Mouse (Mus musculus): ENCODE data around the gene Tob2. TPM values are rescaled to one million over a fixed set of nuclear protein-coding genes. Genes with fewer than 3 reads are reported as not detected.
A peak's percentile ranks its signal among the peaks of the same experiment; 100 is the strongest.

Tob2 gene
- total RNA-seq, 2 experiments from 2014 or later, result 108 to 183 TPM

DNA sequence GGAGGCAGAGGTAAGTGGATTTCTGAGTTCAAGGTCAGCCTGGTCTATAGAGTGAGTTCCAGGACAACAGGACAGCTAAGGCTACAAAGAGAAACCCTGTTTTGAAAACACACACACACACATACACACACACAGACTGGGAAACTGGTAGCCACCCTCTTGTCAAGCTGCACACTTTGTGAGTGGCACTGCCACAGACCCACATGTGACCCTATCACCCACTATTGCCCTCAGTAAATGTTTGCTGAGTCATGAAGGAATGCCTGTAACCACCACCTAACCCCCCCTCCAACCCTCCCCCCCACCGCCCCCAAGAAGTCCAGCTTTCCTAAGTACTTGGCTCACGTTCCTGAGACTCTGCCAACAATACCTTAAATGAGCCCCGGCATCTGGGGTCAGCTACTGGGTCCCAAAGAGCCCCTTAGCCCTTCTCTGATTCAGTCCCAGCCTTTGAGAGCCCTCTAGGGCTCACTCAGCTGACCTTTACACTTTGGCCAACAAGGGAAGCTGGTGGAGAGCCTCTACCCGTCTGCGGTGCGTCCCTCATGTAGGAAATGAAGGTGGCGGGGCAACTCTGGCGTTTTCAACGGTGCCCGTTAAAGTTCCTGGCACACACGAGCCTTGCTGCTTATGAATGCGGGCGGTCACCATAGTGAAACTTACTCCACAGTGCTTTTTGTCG lies 19.9 kb downstream of the Tob2 start:
- DNase-seq, result no peak

DNA sequence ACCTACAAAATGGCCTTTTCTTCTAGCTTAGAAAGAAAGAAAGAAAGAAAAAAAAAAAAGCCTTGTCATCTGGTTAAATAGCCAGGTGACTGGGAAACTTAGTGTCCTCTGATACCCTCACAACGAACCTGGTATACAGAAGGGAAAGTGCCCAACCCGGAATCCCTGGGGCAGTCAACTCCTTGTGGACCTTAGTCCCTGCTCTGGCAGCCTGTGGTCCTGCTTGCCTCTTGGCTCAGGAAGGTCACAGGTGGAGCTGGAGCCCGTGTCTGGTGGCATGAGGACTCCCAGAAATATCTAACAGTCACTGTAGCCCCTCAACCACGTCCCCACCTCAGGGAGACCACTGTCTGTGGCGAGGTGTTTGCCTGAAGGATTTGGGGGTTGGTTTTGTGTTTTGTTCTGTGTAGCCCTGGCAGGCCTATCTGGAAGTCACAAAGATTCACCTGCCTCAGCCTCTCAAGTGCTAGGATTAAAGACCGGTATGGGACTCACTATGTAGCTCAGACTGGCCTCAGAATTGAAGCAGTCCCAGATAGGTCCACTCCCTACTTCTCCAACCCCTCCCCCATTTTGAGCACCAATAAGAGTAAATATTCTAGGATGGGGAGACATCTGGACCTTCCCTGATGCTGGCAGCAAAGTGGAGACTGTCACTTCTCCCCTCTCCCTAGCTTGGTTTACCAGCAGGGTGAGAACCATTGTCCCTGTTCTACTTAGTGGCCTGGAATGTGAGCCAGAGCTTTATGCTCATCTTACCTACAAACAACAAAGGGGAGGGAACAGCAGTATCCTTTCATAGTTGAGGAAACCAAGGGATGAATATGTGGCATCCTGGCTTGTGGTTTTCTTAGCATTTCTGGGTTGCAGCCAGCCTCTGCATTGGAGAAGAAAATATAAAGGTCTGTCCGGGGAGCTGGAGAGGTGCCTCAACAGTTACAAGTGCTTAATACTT lies 21.4 kb downstream of the Tob2 start:
- DNase-seq, result no peak

DNA sequence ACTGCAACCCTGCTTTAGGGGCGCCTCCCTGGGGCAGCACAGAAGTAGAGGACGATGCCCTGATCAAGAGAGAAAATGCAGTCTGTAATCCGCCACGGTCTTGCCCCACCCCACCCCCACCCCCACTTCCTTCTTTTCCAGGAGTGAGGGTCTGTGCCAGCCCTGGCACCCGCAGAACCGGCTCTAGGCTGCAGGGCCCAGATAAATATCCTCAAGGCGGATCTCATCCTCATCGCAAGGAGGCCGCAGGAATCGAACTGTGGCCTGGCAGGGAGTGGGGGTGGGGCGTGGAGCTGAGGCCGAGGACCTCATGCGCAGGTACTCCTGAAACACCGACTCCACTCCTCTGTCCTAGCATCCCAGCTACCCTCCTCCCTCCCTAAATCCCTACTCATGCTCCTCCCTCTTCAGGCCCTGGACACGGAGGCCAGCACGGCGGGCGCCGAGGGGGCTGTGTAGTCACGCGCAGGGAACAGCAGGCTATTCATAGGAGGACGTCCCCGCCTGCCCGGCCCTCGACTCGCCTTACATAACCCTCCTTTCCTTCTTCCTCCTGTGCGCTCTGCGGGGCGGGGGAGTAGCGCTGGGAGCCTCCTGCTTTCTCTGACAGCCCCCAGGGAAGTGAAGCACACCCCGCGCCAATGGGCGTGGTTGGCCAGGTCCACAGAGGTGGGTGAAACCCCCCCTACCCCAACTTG lies 22.3 kb downstream of the Tob2 start:
- DNase-seq, result peak; percentile 86

DNA sequence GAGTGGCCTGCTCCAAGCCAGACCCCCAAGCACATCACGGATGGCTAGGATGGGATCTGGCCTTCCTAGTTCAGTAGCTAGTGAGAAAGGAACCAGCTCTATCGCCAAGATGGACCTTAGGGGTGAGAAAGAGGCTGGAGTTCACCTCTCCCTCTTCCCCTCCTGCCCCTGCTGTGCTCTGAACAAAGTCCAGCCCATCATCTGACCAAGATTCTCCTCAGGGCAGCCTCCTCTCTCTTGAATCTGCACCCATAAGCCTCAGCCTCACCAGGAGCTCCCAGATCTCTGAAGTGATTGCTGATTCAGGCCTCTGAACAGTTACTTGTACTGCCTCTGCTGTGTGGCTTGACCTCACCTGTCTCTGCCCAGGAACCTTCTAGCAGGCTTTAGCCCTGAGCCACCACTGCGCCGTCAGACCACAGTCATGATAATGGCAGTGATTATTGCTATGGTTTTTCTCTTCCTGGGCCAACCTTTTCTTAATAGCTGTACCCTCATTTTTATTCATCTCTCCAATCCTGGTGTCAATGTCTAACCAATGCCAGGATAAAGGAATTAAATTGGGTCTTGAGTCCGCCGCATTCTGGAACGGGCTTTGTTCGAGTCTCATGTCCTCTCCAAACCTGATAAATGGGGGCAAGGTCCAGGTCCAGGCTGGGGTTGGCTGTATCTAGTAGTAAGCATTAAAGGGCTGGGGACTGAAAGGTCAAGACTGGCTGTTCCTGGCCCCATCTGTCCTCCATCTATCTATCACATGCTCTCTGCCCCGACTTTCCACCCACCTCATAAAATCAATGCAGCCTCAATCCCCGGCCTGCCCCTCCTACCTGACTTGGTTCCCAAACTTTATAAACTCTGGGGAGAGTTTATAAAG lies 23.4 kb downstream of the Tob2 start:
- DNase-seq, result peak; percentile 6

DNA sequence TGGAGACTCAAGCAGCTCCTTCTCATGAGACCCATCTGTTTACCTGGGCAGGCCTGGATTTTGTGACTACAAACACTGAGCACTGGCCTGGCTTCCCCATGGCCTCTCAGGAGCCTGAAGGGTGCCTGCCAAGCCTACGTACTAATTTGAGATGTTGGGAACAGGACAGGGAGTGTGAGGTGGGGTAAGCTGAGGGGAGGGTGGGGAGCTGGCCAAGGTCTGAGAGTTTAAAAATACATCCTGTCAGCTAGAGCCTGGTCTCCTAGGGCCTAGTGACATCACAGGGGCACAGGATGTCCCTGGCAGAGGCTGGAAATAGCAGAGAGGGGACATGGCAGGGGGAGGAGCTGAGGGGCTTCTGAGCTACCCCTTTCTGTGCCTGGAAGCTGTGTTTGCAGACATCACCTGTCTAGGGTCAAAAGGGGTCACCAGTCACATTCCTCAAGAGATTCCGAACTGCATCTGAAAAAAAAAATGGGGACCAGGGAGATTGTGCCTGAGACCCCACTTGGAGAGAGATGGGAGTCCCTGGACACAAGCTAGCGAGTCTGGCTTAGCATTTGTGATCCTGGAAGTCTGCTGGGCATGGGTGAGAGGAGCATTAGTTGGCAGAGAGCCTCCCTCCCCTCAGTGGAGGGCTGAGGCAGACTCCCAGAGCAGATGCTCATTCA lies 24.3 kb downstream of the Tob2 start:
- DNase-seq, result peak; percentile 34

DNA sequence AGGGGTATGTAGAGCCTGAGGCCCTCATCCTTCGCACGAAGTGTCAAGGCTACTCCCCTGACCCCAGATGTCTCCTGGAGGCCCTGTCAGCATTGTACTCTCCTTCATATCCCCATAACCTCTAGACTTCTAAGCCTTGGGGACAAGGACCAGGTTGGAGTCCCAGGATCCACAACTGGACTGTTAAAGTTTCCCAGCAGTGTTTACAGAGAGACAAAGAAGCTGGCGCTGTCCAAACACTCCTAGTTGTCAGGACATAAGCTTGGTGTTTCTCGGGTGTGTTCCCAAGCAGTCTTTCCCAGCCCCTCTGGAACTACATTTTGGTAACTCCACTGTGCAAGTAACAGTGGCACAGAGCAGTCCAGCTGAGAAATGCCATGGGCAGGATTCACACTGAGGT lies 25.1 kb downstream of the Tob2 start:
- no peak for DNase-seq

DNA sequence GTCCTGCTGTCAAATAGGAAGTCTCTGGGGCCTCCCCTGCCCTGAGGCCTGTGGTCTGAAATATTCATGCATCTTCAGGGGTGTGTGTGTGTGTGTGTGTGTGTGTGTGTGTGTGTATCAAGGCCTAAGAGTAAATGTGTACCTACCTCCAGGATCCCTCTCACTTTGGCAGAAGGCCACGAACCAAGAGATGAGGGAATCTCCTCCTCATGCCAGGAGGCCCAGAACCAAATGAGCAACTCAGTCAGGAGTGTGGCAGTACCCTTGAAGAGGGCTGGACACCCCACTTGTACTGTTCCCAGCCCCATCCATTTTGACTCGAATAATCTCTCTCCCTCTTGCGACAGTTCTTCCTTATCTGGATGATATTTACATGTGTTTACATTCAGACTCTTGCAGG lies 26.4 kb downstream of the Tob2 start:
- DNase-seq, result no peak

DNA sequence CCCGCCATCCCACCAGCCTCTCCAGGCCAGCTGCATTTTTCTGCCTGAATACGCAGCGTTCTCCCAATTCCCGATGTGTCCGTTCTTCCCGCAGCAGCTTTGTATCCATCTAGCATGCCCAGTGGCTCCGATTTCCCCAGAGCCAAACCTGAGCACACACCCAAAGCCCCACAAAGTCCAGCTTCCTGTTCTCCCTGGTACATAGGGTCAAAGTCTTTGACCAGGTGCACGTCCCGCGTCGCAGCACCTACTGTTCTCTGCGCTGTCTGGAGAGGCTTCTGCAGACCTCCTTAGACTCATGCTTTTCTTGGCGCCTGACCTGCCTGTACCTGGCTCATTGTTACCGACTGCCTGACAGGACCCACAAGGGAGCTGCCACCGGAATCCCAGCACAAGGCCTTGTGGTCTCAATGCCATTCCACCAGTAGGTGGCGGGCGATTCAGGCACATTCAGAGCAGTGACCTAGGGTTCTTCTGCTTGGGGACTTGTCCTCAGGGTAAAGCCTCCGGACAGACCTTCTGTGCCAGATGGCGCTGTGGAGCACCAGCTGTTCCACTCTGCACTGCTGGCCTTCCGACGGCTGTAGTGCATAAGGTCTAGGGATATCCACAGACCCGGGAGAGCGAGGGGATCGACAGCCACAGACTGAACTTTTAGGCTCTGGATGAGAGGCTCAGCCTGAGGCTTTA lies 27.3 kb downstream of the Tob2 start:
- DNase-seq, result peak; percentile 93

DNA sequence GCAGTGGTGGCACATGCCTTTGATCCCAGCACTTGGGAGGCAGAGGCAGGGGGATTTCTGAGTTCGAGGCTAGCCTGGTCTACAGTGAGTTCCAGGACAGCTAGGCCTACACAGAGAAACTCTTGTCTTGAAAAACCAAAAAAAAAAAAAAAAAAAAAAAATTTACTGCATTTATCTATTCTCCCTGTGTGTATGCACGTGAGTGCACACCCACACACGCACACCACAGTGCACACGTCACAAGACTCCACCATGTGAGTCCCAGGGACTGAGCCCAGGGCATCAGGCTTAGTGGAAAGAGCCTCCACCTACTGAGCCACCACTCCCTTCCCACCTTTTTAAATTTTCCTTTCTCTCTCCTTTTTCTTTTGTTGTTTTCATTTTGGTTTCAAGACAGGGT lies 28.1 kb downstream of the Tob2 start:
- no peak for DNase-seq

DNA sequence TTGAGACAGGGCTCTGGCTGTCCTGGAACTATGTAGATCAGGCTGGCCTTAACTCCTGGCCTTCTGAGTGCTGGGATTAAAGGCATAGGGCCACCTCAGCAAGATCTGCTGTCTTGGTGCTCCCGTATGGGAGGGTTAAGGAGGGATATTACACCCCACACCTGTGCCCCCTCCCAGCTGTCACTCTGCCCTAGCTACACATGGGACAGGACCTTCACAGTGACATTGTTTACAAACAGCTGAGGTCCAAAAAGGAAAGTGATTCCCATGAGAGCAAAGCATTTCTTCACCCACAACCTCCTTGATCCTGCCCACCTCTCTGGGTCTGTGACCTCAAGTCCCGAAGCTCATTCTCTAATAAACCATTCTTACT lies 29.4 kb downstream of the Tob2 start:
- no peak for DNase-seq

DNA sequence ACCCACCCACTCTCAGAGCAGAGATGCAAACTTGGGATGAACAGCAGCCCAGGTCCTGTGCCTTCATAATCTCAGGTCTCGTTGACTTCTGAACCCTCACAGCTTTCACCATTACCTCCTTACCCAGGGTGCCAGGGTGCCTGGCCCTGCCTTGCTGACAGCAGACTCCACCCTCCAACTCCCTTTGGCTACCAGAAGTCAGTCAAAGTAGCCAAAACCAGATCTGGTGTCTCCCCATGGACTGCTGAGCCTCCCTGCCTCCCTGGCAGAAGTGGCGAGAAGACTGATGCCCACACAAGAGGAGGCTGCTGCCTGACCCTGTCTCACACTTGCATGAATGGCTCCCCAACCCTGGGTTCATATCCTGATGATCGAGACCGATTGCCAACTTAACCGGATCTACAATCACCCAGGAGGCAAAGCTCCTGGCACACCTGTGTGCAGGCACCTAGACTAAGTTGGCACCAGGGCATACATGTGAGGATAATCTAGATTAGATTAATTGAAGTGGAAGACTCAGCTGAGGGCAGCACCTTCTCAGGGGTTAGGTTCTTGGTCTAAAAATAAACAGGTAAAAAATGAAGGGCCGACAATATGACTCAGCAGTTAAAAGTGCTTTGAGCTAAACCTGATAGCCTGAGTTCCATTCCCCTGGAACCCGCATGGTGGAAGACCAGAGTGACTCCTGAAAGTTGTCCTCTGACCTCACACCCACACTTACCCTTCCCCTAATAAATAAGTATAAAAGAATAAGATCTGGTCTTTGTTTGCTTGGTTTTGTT lies 30.0 kb downstream of the Tob2 start:
- no peak for DNase-seq

DNA sequence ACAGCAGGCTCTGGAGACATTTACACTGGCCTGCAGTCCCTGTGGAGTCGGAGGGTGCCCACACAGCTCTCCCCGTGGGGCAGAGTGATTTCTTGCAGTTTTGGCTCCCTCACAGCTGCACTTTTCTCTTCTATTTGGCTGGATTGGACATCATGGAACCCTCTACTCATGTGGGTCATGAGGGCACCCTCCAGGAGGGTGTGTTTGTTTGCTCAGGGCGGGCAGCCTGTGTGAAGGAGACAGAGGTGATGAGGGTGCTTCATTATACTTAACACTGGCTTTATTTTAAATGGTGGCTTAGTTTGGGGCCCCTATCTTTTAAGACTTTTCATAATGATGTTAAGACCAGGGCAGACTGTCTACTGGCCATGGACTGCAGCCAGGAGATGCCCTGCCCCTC lies 33.8 kb downstream of the Tob2 start:
- no peak for DNase-seq

DNA sequence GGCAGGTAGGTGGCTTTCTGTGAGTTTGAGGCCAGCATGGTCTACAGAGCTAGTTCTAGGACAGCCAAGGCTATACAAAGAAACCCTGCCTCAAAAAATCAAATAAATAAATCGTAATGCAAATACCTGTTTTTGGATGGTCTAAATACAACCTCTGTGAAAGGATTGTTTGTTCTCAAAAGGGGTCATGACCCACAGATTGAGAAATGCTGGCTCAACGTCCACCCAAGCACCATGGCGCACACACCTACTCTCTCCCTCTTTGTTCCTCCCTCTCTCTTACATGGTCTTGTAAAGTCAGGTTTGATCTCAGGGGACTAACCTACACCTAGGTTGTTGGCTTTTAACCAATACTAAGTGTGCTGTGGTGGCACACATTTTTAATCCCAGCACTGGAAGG lies 36.0 kb downstream of the Tob2 start:
- DNase-seq, result no peak

DNA sequence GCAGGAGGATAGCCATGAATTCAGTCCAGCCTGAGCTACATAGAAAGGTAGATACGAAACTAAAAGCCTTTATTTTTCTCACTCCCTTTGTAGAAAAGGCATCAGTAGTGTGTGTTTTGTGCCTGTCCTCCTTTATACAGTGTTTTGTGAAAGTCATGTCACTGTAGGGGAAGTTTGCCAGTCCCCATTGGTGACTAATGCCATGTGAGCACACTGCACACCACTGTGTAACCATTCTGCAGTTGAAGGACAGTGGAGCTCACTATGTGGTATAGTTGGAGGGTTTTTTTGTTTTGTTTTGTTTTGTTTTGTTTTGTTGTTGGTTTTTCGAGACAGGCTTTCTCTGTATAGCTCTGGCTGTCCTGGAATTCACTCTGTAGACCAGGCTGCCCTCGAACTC lies 40.2 kb downstream of the Tob2 start:
- DNase-seq, result no peak

DNA sequence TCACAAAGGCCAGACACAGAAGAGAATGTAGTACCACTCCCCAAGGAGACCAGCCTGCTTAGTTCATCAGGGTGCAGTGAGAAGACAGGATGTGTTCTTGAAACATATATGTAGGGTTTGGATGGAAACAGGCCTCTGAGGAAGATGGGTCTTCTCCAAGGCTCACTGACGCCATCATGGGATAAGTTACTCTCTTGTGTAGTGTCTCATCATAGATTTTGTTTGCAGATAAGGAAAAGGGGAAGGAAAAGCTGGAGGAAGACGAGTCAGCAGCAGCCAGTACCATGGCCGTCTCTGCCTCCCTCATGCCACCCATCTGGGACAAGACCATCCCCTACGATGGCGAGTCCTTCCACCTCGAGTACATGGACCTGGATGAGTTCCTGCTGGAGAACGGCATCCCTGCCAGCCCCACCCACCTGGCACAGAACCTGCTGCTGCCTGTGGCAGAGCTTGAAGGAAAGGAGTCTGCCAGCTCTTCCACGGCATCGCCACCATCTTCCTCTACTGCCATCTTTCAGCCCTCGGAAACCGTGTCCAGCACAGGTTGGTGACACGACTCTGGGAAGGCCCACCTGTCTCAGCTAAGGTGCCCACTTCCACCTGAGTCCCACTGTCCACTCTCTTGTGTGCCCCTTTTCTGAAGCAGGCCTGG lies 43.8 kb downstream of the Tob2 start:
- DNase-seq, result no peak

DNA sequence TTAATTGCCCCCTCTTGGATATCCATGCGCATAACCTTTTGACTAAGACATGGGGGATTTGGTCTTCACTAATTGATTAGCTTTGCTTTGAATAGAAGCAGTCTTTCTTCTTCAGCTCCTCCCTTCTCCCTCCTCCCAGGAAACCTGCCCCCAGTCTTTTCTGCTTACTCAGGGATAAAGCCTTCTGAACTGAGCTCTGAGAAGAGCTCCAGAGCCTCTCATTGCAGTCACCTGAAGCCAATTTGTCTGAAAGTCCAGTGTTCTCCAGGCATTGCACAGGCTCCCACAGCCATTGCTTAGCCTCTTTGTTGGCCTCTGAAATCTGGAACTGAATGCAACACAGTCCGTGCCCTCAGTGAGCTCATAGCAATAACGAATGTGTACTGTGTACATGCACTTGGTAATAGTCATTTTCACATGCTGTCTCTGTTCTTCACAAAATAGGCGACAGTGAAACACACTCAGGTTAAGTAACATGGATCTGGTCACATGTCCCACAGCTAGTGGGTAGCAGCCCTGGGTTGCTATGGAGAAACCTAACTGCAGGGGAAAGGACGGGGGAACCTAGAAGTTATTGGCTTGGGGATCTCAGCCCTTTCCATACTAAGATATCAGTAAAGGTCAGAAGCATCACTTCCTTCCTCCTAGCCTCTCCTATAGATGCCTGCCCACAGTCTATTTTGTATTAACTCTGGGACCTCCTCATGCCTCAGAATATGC lies 44.5 kb downstream of the Tob2 start:
- DNase-seq, result no peak

DNA sequence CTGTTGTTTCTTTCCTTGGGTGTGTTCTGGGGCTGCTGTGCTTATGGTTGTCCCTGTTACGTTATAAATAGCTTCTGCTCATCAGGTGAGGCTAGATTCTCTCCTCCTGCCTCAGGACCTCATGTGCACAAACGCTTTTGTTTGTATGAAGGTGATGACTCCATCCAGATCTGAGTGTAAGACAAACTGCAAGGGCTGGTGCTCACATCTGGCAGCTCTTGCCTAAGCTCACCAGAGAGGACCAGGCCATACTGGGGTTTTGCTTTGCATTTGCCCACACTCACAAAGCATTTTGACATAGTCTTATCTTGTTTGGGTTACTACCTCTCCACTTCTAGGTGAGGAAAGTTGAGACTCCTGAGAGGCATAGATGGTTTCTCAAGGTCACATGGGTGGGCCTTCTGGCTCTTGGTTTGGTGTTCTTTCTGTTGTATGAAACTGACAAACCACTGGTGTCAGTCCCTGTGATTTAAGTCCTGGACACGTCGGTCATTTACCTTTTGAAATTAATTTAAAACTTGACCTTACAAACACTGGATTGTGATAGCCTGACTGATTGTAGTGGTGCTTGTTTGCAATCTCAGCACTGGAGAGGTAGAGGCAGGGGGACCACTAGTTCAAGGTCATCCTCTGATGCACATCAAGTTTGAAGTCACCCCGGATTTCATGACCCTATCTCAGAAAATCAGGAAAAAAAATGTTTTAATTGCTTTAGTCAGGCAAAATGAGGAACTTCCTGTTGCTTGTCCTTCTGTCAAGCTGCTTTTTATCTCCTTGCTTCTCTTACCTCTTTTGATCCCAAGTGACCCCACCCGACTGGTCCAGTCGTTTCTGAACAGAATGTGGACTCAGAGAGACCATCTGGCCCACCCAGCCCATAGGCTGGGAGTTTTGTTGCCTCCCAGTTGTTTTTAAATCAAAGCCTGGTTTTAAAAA lies 45.6 kb downstream of the Tob2 start:
- DNase-seq, result no peak

DNA sequence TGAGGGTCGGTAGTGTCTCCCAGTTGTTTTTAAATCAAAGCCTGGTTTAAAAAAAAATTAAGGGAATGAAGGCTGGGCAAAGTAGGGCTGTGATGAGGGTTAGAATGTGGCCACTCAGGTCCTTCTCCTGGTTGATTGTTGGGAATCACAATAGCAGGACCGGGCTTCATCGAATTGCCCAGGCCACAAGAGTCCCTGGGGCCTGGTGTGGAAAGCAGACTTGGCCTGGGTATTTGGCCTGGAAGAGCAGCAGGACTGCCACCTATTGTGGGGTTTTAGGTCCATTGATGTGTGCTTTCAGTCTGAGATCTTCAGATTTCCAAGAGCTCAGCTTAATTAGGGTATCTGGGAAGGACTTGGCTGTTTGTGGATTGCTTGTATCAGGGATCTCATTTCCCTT lies 46.3 kb downstream of the Tob2 start:
- DNase-seq, result peak; percentile 59

Measured in adrenal gland, postnatal 10 days (tissue).